Comparison of ENCODE assay signal across 9 mouse cellular contexts in genomic region chr13:29148616-29149015, GRCm38 (mm10).
"Had no signal": no experiment of that assay in that cellular context is flagged by ENCODE, and none has a peak within 500 bp of the region (broad histone marks: within the 10 kb centered on the region; RNA-seq: fewer than 3 reads in every experiment).

No protein-coding gene starts in this region.

- H3K27ac ChIP-seq: left cerebral cortex, adult 2 months; limb, embryonic 12.5 days; liver, embryonic 14.5 days; midbrain, embryonic 12.5 days had no signal

- H3K9me3 ChIP-seq: limb, embryonic 12.5 days; midbrain, embryonic 12.5 days had no signal

- H3K9ac ChIP-seq: limb, embryonic 12.5 days; liver, embryonic 14.5 days; midbrain, embryonic 12.5 days had no signal

- H3K27me3 ChIP-seq: limb, embryonic 12.5 days; midbrain, embryonic 12.5 days had no signal

- DNase-seq: kidney, postnatal 14 days; lung, adult 18-20 months; right cerebral cortex, postnatal 14 days; thymus, postnatal 36 days had no signal

- H3K4me2 ChIP-seq: limb, embryonic 12.5 days; midbrain, embryonic 12.5 days had no signal

- H3K4me1 ChIP-seq: limb, embryonic 12.5 days had no signal

- H3K36me3 ChIP-seq: limb, embryonic 12.5 days; midbrain, embryonic 12.5 days had no signal

- ATAC-seq: midbrain, embryonic 16.5 days had no signal

- H3K4me3 ChIP-seq: left cerebral cortex, adult 2 months; limb, embryonic 12.5 days; midbrain, embryonic 12.5 days had no signal
